Mouse (Mus musculus): Measurements from ENCODE around the gene 0610030E20Rik.

Gene 0610030E20Rik

DNA sequence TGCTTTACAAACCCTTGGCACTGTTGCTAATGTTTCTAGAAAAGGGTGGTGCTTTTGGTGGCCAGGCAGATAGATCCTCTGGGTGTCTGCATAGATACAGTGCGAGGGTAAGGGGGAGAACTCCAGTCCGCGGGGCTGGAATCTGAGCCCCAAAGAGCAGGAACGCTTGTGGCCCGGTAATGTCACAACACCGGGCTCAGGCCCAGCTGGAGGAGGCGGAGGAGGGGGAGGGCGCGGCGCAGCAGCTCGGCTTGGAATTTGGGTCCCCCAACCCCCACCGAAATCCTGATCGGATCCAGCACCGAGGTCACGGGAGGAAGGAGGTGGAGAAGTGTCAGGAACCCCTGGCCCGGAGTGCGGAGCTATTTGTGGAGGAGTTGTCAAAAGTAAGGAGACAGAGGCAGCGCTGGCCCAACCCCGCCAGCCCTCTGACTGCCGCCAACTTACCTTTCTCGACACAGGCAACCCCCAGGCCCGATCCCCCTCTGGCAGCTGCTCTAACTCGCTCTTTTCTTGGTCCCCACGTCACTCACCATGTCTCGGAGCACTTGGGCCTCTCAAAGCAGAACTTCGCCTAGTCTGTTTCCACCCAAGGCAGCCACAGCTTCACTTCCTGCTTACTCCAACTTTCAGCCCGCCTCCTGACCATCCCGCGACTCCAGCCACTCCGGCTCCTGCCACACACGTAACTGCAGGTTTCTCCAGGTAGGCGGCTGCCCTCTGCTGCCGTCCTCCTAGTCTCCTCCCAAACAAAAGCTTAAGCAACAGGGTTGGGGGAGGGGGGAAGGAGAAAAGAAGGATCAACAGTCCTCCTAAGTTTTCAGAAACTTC lies 43.0 kb downstream of the 0610030E20Rik start, which contains the start of gene Vamp8:
Gene Vamp8 (minus strand): TSS at position 763 of the 831 bp plus-strand sequence.
- CTCF ChIA-PET = interaction anchor here (0.5 to 2.0 kb wide), 5 partner anchors 9 to 757 kb away, joined by 3 to 9 read pairs (median 5); partner anchors contain the start of genes Kdm3a and Vamp5

- CTCF ChIA-PET = interaction anchor here (0.5 to 2.0 kb wide), 5 partner anchors 10 to 26 kb away, joined by 4 to 9 read pairs (median 5); partner anchors contain the start of gene Vamp5
Measured at GRCm38 (mm10) chr6:72390795-72391521, 43.8 kb downstream of the 0610030E20Rik start.

- CTCF ChIA-PET = no interaction called here
Measured at GRCm38 (mm10) chr6:72392341-72392740, 45.2 kb downstream of the 0610030E20Rik start.

DNA sequence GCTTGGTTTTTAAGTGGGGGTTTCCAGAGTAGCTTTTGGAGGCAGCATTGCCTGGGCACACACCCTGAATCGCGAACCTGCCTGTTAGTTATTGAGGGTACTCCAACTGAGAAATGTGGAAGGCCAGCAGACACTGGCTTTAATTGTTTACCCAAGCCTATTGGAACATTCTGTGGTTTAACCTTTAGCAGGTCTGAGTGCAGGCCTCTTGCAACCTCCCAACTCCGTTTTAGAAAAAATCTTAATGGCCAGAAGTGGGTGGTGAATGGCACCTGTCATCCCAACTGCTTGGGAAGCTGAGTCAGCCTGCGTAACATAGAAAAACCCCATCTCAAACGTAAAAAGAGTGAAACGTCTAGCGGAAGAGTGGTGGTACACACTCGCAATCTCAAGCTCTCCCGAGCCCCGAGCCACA lies 49.7 kb downstream of the 0610030E20Rik start:
- CTCF ChIA-PET = no interaction called here

DNA sequence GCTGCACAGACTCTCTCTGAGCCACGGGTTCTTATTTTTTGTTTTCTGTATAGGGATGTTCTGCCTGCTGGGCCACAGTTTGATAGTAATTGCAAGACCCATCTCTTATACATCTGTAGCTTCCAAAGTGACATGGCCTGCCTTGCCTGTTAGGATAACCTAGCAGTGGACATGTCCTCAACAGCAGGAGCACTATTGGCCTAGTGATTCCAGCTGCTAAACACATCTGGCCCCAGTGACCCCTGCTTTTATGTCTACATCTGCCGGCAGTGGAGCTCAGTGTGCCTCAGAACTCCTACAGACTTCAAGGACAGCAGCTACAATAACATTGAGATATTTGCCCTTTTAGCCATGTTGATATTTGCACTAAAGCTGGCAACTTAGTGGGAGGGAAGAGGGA lies 52.9 kb downstream of the 0610030E20Rik start:
- CTCF ChIA-PET = no interaction called here

- CTCF ChIA-PET = interaction anchor here (0.7 to 1.3 kb wide), 2 partner anchors 109 to 149 kb away, joined by 3 to 5 read pairs; no protein-coding TSS in a partner anchor
Measured at GRCm38 (mm10) chr6:72401875-72402274, 54.8 kb downstream of the 0610030E20Rik start.

Data from spleen, embryonic (tissue).